11 mouse cellular contexts compared by ENCODE assay signal in the genomic region with DNA sequence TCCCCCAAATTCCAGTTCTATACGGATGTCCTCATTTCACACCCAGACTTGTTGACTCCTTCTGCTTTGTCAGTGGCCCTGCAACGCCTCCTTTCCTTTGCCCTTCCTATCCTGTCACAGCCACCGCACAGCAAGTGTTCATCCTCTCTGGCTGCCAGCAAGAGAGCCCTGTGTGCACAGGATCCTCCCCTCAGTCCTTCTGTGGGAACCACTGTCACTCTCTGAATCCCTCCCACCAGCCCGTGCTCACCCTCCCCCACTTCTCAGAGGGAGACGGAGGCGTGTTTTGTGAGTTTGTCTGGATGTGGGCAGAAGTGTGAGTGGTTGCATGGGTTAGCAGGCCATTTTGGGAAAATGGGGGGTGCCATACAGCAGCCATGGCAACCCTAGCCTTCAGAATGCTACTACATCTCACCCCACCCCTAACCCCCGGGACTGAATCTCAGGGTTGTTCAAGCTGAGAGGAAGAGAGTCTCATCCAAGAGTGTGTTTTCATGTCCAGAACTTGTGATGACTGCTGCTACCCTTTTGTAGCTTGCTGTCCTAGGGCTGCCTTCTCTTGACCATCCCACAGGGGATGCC. TPM values are rescaled to one million over a fixed set of nuclear protein-coding genes. Genes with fewer than 3 reads are reported as not detected.
DNase-seq lines count a peak whose midpoint lies in the region; ATAC-seq lines count a peak whose summit lies in the region.
"Had no signal": no experiment of that assay in that cellular context is flagged by ENCODE, and none has a peak within 500 bp of the region (broad histone marks: within the 10 kb centered on the region; RNA-seq: fewer than 3 reads in every experiment).

No protein-coding gene starts in this region.

- no peak for DNase-seq in heart, postnatal 25 days (ENCODE audit: low spot score)
- DNase-seq in midbrain, embryonic 11.5 days (ENCODE audit: low spot score, missing footprints) = no peak
- peak; percentile 45 to 47 for DNase-seq in right cerebral cortex, postnatal 10 days (ENCODE audit: low spot score in 2 of 2)
- no peak for DNase-seq in thymus, postnatal 36 days
- no peak for DNase-seq in adrenal gland, postnatal 36 days
- DNase-seq: adrenal gland, adult 2 months had no signal

- intact Hi-C loops in heart, postnatal 25 days (cut with DNase I) = no loop called here

- no peaks in the 10 kb centered on the region for H3K36me3 ChIP-seq in heart, embryonic 15.5 days
- H3K36me3 ChIP-seq in midbrain, embryonic 13.5 days = peaks cover 5% of the 10 kb centered on the region
- no peaks in the 10 kb centered on the region for H3K36me3 ChIP-seq in midbrain, embryonic 11.5 days (ENCODE audit: control insufficient read depth, insufficient read depth, low read length)
- 0 out of 2 replicates have a peak, but pooled peaks cover 3% of the 10 kb centered on the region for H3K36me3 ChIP-seq in hindbrain, embryonic 13.5 days

- no peak overlapping the region for H3K4me3 ChIP-seq in heart, embryonic 15.5 days
- H3K4me3 ChIP-seq in midbrain, embryonic 13.5 days (replicated peaks) = no peak overlapping the region
- no peak overlapping the region for H3K4me3 ChIP-seq in midbrain, embryonic 11.5 days (ENCODE audit: low read depth, low read length)
- H3K4me3 ChIP-seq in hindbrain, embryonic 13.5 days = no peak overlapping the region

- 0 out of 2 replicates have a peak overlapping the region, but pooled peaks have one; percentile 17 for H3K4me2 ChIP-seq in heart, embryonic 15.5 days
- no peak overlapping the region for H3K4me2 ChIP-seq in midbrain, embryonic 13.5 days (replicated peaks)
- H3K4me2 ChIP-seq in midbrain, embryonic 11.5 days = no peak overlapping the region
- H3K4me2 ChIP-seq in hindbrain, embryonic 13.5 days = peak overlapping the region; percentile 27; the same call in 1 of the 2 replicates

- no peak overlapping the region for H3K9ac ChIP-seq in heart, embryonic 15.5 days
- H3K9ac ChIP-seq in midbrain, embryonic 13.5 days (replicated peaks) = no peak overlapping the region
- no peak overlapping the region for H3K9ac ChIP-seq in midbrain, embryonic 11.5 days (ENCODE audit: low read length)
- 0 out of 2 replicates have a peak overlapping the region, but pooled peaks have one; percentile 3 for H3K9ac ChIP-seq in hindbrain, embryonic 13.5 days

- 0 out of 2 replicates have a peak, but pooled peaks have one; percentile 55 for ATAC-seq in heart, embryonic 15.5 days (replicated peaks; ENCODE audit: insufficient number of reproducible peaks, insufficient read depth, low FRiP score, low read depth)
- 0 out of 2 replicates have a peak, but pooled peaks have one; percentile 45 for ATAC-seq in midbrain, embryonic 13.5 days
- ATAC-seq in midbrain, embryonic 11.5 days (ENCODE audit: low FRiP score) = no peak
- 0 out of 2 replicates have a peak, but pooled peaks have one; percentile 39 for ATAC-seq in hindbrain, embryonic 13.5 days (ENCODE audit: low FRiP score)

- 29% methylated on average over 7 of the region's 7 CpGs for WGBS in heart, embryonic 15.5 days
- WGBS in midbrain, embryonic 13.5 days = 29% methylated on average over 7 of the region's 7 CpGs
- WGBS in midbrain, embryonic 11.5 days = 29% methylated on average over 7 of the region's 7 CpGs
- 17% methylated on average over 7 of the region's 7 CpGs for WGBS in hindbrain, embryonic 13.5 days

- H3K27me3 ChIP-seq in heart, embryonic 15.5 days = no peaks in the 10 kb centered on the region
- no peaks in the 10 kb centered on the region for H3K27me3 ChIP-seq in midbrain, embryonic 13.5 days
- H3K27me3 ChIP-seq in midbrain, embryonic 11.5 days (ENCODE audit: control insufficient read depth, insufficient read depth, low read length) = no peaks in the 10 kb centered on the region
- no peaks in the 10 kb centered on the region for H3K27me3 ChIP-seq in hindbrain, embryonic 13.5 days

- H3K27ac ChIP-seq in heart, embryonic 15.5 days = no peak overlapping the region
- H3K27ac ChIP-seq in midbrain, embryonic 13.5 days = no peak overlapping the region
- H3K27ac ChIP-seq in midbrain, embryonic 11.5 days (ENCODE audit: low read depth, low read length) = no peak overlapping the region
- H3K27ac ChIP-seq in hindbrain, embryonic 13.5 days = no peak overlapping the region

- peaks cover 5% of the 10 kb centered on the region for H3K4me1 ChIP-seq in heart, embryonic 15.5 days (replicated peaks)
- H3K4me1 ChIP-seq in midbrain, embryonic 13.5 days (replicated peaks) = peaks cover 5% of the 10 kb centered on the region
- H3K4me1 ChIP-seq in midbrain, embryonic 11.5 days (ENCODE audit: control insufficient read depth, insufficient read depth, low read length) = no peaks in the 10 kb centered on the region
- H3K4me1 ChIP-seq in hindbrain, embryonic 13.5 days (replicated peaks) = peaks cover 6% of the 10 kb centered on the region; the same call in 1 of the 2 replicates

- no peaks in the 10 kb centered on the region for H3K9me3 ChIP-seq in heart, embryonic 15.5 days (replicated peaks)
- H3K9me3 ChIP-seq in midbrain, embryonic 13.5 days = peaks cover 3% of the 10 kb centered on the region; the same call in 1 of the 2 replicates
- no peaks in the 10 kb centered on the region for H3K9me3 ChIP-seq in midbrain, embryonic 11.5 days (ENCODE audit: control insufficient read depth, low read length)
- H3K9me3 ChIP-seq in hindbrain, embryonic 13.5 days = no peaks in the 10 kb centered on the region

RNA-seq across cellular contexts. Expression of a gene that starts 5.9 kb away (rescaled TPM):
- polyA plus RNA-seq in heart, embryonic 15.5 days (2015; fragmentation: Nextera tagmentation; extraction: Ambion mirVana) = not detected in 2 replicates
- total RNA-seq in heart, postnatal 25 days (2021) = not detected
- not detected in 2 replicates for polyA plus RNA-seq in midbrain, embryonic 13.5 days (2015; fragmentation: Nextera tagmentation; extraction: Ambion mirVana)
- not detected in 2 replicates for polyA plus RNA-seq in midbrain, embryonic 11.5 days (2014; fragmentation: Nextera tagmentation; extraction: Ambion mirVana)
- not detected in 2 replicates for polyA plus RNA-seq in hindbrain, embryonic 13.5 days (2015; fragmentation: Nextera tagmentation; extraction: Ambion mirVana)
- not detected for total RNA-seq in adrenal gland, postnatal 36 days (2021)
- total RNA-seq: adrenal gland, adult 2 months; liver, adult 2 months had no signal
- polyA plus RNA-seq: adrenal gland, adult 2 months; intestine, embryonic 14.5 days; liver, adult 2 months had no signal

RNA-seq across cellular contexts. Expression of a gene that starts 18.3 kb away (rescaled TPM):
- 9.6 and 10.8 TPM in 2 replicates for polyA plus RNA-seq in heart, embryonic 15.5 days (2015; fragmentation: Nextera tagmentation; extraction: Ambion mirVana)
- total RNA-seq in heart, postnatal 25 days (2021) = 10 to 100 TPM; 23.3 to 24.5 TPM
- 15.5 and 16.2 TPM in 2 replicates for polyA plus RNA-seq in midbrain, embryonic 13.5 days (2015; fragmentation: Nextera tagmentation; extraction: Ambion mirVana)
- 13.2 and 13.7 TPM in 2 replicates for polyA plus RNA-seq in midbrain, embryonic 11.5 days (2014; fragmentation: Nextera tagmentation; extraction: Ambion mirVana)
- polyA plus RNA-seq in hindbrain, embryonic 13.5 days (2015; fragmentation: Nextera tagmentation; extraction: Ambion mirVana) = 19.1 and 20.1 TPM in 2 replicates
- total RNA-seq in adrenal gland, postnatal 36 days (2021) = 10 to 100 TPM; 11.4 to 13.7 TPM

RNA-seq across cellular contexts. Expression of a gene that starts 47.7 kb away (rescaled TPM):
- polyA plus RNA-seq in heart, embryonic 15.5 days (2015; fragmentation: Nextera tagmentation; extraction: Ambion mirVana) = 0.59 and 1.3 TPM in 2 replicates
- total RNA-seq in heart, postnatal 25 days (2021) = under 1 TPM in 1 of 2 experiments, not detected in 1; 0.16 TPM
- polyA plus RNA-seq in midbrain, embryonic 13.5 days (2015; fragmentation: Nextera tagmentation; extraction: Ambion mirVana) = 42.7 and 43.6 TPM in 2 replicates
- 48.3 and 56.3 TPM in 2 replicates for polyA plus RNA-seq in midbrain, embryonic 11.5 days (2014; fragmentation: Nextera tagmentation; extraction: Ambion mirVana)
- polyA plus RNA-seq in hindbrain, embryonic 13.5 days (2015; fragmentation: Nextera tagmentation; extraction: Ambion mirVana) = 40.8 and 43.1 TPM in 2 replicates
- total RNA-seq in adrenal gland, postnatal 36 days (2021) = under 1 TPM; 0.33 to 0.60 TPM

Comparison
In these comparisons a context has a peak if more than half of its experiments do, and no peak if none do; other contexts are left out.
1. H3K4me2 ChIP-seq: peak in heart, embryonic 15.5 days (single experiment) and hindbrain, embryonic 13.5 days (single experiment); none in midbrain, embryonic 13.5 days (single experiment) and midbrain, embryonic 11.5 days (single experiment).
2. DNase-seq: peak in right cerebral cortex, postnatal 10 days (2 of 2); none in heart, postnatal 25 days (single experiment), midbrain, embryonic 11.5 days (single experiment), thymus, postnatal 36 days (0 of 2) and adrenal gland, postnatal 36 days (0 of 2).
3. RNA of a gene that starts 47.7 kb away (polyA plus RNA-seq): 48.3 to 56.3 TPM in midbrain, embryonic 11.5 days, 42.7 to 43.6 TPM in midbrain, embryonic 13.5 days and 40.8 to 43.1 TPM in hindbrain, embryonic 13.5 days; 0.59 to 1.3 TPM in heart, embryonic 15.5 days; every median in the first group is over 10 times any median in the second.